Mouse (Mus musculus): ENCODE results near the gene Tpcn1.

DNA sequence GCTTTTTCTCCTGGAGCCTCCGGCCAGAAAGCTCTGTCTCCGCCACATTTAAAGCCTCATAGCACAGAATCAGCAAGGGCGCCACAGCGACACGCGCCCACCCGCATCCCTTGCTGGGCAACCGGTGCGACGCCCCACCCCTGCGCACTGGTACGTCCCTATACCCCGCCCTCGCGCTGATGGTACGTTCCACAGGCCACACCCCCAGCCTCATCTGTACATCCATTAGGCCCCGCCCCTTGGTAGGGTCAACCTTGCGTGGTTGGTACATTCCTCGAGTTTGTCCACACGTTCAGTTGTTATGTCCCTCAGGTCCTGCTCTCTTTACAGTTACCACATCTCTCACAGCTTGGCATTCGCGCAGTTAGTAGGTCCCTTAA, 24.0 kb upstream of the Tpcn1 start, which contains the start of the genes Rita1 and Ddx54:
- TF ChIP-seq ZNF384 (IDR thresholded peaks at IDR 0.05; ENCODE audit: low read depth, low read length): no peak
- TF ChIP-seq MAFK (IDR thresholded peaks at IDR 0.05; ENCODE audit: insufficient read depth, low read depth, low read length): no peak
- TF ChIP-seq CHD2 (IDR thresholded peaks at IDR 0.05; ENCODE audit: low read depth, low read length): no peak
- no peak for TF ChIP-seq ZC3H11A (IDR thresholded peaks at IDR 0.05; ENCODE audit: borderline replicate concordance, low read depth, low read length)
- no peak for TF ChIP-seq HCFC1 (IDR thresholded peaks at IDR 0.05; ENCODE audit: borderline replicate concordance, insufficient read depth, low read length)
